Mouse (Mus musculus): ENCODE results near the gene Stac2.
A peak's percentile ranks its signal among the peaks of the same experiment; 100 is the strongest.

The Stac2 gene

GRCm38 (mm10) chr11:98020710-98021109, 32.6 kb downstream of the Stac2 start:
- no peak for DNase-seq

GRCm38 (mm10) chr11:98019883-98020610, 33.2 kb downstream of the Stac2 start:
- no peak for DNase-seq

GRCm38 (mm10) chr11:98018858-98019641, 34.2 kb downstream of the Stac2 start:
- DNase-seq, result no peak

GRCm38 (mm10) chr11:98018222-98018621, 35.0 kb downstream of the Stac2 start:
- no peak for DNase-seq

GRCm38 (mm10) chr11:98016824-98017223, 36.4 kb downstream of the Stac2 start:
- DNase-seq, result no peak

GRCm38 (mm10) chr11:98016177-98016576, 37.1 kb downstream of the Stac2 start:
- no peak for DNase-seq

- no peak for DNase-seq
These were observed 40.4 kb downstream of the Stac2 start for GRCm38 (mm10) chr11:98012831-98013230.

GRCm38 (mm10) chr11:98011716-98012115, 41.5 kb downstream of the Stac2 start:
- DNase-seq, result no peak

GRCm38 (mm10) chr11:98008087-98008486, 45.2 kb downstream of the Stac2 start:
- DNase-seq, result no peak

GRCm38 (mm10) chr11:98005686-98006085, 47.6 kb downstream of the Stac2 start:
- no peak for DNase-seq

- DNase-seq, result no peak
These were observed 48.2 kb downstream of the Stac2 start for GRCm38 (mm10) chr11:98005076-98005475.

GRCm38 (mm10) chr11:98004161-98004560, 49.1 kb downstream of the Stac2 start:
- no peak for DNase-seq

- no peak for DNase-seq
These were observed 50.0 kb downstream of the Stac2 start for GRCm38 (mm10) chr11:98003171-98003671.

- DNase-seq, result peak; percentile 90
These were observed 50.6 kb downstream of the Stac2 start for GRCm38 (mm10) chr11:98002627-98003026.

- DNase-seq, result no peak
These were observed 51.3 kb downstream of the Stac2 start for GRCm38 (mm10) chr11:98001986-98002385.

GRCm38 (mm10) chr11:98001351-98001824, 51.9 kb downstream of the Stac2 start:
- DNase-seq, result no peak

GRCm38 (mm10) chr11:98000378-98001140, 52.7 kb downstream of the Stac2 start:
- no peak for DNase-seq

GRCm38 (mm10) chr11:97999748-98000147, 53.5 kb downstream of the Stac2 start:
- no peak for DNase-seq

- no peak for DNase-seq
These were observed 54.2 kb downstream of the Stac2 start for GRCm38 (mm10) chr11:97998898-97999608.

- no peak for DNase-seq
These were observed 55.0 kb downstream of the Stac2 start for GRCm38 (mm10) chr11:97998074-97998793.

- no peak for DNase-seq
These were observed 55.8 kb downstream of the Stac2 start for GRCm38 (mm10) chr11:97997387-97997960.

Data from lung, postnatal 14 days (tissue).